Mouse (Mus musculus) adrenal gland, postnatal 14 days (tissue): ENCODE measurements around the gene Mtcl1. TPM values are rescaled to one million over a fixed set of nuclear protein-coding genes. Genes with fewer than 3 reads are reported as not detected.
"Not testable (repeated sequence)": the region's sequence is repeated elsewhere in the genome, so short reads cannot be mapped to it uniquely, and the experiment has no call there.

Source experiments
- DNase-seq: peaks from one replicate; pipeline ENCODE4 v3.0.0; 2021; ENCODE audit warnings: mixed read lengths
- total RNA-seq: library from RNA; stranded (reverse); gene quantifications from 2 replicates; pipeline ENCODE4 v1.2.3, GENCODE M21; 2021

Mtcl1 gene
- total RNA-seq, 1 experiment from 2014 or later = 14.3 TPM

DNA sequence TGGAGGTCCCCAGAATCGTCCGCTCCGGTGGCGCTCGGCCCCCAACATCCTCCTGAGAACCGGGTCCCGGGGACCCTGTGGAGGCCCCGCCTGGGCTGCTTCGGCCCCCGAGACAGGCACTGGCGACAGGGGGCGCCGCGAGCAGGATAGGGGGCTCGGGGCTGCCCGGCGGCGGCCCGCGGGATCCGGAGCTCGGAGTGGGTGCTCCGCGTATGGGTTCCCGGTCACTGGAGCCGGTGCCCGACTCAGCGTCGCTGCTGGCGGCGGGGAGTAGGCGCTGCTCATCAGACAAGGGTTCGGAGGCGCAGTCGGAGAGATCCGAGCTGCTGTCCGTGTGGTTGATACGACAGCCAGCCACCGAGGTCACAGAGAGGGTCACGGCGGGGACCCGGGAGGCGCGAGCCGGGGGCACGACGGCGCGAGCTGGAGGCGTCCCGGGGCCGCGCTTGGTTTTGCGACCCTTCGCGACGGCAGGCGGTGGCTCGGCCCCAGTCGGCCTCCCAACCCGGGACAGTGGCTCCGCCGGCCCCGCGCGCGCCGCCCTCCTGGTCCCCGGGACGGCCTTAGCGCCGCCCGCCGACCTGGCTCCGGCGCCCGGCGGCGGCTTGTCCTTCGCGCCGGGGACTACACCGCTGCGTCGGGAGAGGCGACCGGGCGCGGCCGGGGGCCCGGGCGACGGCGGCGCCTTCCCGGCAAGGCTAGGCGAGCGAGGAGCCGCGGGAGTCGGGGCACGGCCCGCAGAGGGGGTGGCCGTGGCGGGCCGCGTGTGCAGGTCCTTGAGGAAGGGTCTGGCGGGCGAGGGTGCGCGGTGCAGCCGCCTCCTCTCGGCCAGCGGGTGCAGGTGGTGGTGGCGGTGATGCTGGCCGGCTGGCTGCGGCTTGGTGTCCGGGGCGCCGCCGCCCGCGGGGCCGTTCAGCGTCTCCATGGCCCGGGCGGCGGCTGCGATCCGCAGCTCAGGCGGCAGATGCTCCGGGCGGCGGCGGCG is 837 bp downstream of the Mtcl1 start:
- DNase-seq = peak; percentile 76

DNA sequence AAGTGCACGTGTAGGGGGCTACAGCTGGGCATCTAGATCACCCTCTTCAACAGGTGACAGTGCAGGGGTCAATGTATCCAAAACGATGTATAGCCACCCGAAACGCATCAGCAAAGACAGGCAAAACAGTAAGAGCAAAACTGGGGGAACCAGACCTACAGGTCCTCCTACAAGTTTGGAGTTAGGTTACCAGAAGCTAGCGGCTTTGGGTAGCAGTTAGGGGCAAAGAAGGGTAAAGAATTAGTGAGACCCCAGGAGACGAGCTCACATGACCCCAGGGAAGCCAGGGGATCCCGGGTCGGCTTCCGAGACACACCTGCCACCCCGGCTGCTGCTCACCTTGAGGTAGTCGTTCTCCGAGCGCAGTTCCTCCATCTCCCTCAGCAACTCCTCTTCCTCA is 1.6 kb downstream of the Mtcl1 start:
- DNase-seq = no peak

DNA sequence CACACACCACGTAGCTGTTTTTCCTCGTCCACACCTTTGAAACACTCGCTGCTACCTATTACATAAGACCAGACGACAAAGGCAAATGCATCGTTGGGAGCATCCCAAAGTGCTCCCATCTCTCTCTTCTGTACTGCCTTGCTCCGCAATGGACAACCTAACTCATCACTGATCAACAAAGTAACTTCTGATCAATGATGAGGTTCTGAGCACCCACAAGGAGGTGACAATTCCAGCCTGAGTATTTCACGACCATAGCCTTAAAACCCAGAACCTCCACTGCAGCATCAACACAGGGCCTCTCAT is 2.6 kb downstream of the Mtcl1 start:
- DNase-seq = no peak

DNA sequence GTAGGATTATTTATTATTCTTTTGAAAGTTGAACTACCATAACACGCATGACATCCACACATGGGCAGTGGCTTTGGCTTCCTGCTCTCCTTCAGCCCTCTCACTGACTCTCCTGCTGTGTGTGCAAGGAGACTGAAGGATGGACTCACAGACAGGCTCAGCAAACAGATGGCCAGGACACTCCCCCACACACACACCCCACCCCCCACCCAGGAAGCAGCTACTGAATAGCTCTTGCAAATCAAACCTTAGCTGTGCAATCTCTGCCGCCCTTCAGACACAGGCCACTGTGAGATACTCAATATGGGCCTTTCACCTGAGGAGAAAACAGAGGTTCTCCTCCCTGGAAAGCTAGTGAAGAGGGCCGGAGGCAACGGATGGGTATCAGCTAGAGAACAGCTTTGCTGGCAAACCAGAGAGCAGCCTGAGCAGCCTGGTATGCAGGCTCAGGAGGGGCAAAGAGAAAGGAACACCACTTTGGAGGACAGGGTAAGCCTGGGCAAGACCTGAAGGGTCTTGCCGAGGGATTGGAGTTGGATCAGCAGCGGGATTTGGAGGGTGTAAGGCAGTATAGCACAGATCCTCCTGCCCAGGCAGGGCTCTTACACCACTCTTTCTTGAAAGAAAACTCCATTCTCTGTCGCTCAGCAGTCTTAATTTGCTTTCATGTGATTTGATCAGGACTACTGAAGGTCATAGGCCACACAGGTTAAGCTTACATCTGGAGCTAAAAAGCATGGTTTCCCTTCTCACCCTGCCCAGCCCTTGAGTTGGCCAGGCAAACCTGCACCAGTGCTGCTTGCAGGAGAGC is 3.1 kb downstream of the Mtcl1 start:
- DNase-seq = no peak

DNA sequence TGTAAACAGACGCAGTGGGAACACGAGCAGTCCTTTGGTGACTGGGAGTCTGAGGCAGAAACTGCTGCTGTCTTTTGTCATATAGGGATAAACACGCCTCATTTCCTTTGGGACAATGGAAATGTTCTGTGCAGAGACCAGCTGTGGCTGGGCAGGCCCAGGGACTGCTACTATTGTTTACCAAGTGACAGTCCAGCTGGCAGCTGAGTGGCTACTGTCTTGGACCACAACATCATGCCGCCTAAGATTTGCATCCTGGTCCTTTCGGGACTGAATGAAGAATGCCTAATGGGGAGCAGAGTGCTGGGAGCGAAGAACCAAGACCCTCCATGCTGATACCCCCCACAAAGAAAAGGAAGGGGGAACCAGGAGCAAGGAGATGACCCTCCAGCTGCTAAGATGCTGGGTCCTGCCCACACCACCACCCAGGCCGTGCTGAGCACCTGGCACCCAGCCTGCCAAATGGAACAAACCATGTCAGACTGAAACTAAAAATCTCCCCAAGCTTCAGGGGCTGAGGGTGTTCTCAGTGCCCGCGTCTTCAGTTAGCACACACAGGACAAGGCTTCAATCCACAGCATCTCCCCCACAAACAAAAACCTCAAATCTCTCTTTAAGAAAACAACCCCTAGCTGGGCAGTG is 5.4 kb downstream of the Mtcl1 start:
- no peak for DNase-seq

DNA sequence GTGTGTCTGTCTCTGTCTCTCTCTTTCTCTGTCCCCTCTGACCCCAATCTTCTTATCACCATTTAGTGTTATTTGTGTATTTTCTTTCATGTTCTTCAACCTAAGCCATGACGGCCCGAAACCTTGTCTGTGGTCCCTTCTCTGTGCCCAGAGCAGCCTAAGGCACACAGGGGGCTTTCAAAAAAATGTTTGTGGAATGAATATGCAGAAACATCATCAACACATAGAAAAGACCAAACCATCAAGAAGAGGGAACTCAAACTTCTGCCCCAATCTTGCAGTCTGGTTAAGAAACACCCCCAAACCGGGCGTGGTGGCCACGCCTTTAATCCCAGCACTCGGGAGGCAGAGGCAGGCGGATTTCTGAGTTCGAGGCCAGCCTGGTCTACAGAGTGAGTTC is 9.7 kb downstream of the Mtcl1 start:
- DNase-seq = no peak

DNA sequence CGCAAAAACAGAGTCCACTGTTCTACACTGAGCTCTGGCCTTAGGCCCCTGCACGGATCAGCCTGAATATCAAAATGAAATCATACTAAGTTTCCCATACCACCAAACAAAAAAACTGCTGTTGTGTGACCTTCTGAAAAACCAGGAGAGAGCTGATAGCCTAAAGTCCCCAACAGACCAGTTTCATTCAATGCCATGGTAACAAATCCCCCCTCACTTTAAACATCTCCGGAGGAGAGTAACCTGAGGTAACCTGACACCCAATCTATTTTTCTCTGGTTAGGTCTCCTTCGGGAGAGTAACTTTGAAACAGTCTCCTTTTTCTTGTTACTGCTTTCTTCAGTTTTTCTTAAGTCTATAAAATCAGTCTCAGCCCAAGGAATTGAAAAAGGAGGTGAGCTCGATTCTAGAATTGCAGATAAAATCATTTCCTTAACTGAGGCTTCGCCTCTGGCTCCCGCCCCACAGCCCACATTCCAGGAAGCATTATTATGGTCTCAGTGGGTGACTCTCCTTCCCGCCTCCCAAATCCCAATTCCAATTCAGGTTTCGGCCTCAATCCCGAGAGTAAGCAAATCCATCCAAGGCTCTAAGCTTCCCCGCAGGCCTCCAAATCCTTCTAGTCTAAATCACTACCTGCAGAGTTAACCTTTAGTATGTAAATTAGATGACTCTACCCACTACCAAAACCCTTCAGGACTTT is 10.3 kb downstream of the Mtcl1 start:
- no peak for DNase-seq

DNA sequence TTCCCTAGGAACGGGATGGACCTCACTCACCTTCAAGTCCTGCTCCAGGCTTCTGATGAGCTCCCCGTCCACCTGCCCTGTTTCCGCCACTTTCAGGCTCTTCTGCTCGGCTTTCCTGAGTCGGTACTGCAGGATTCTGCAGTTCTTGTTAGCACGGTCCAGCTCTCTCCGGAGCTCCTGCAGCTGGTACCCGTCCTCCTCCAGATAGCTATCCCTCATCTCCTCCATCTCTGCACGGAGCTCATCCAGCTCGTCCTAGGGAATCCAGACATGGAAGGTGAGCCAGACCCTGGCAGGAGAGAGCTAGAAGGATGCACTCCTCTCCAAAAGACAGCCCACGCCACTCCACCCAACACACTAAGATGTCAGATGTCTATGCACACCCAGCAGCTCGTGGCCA is 11.4 kb downstream of the Mtcl1 start:
- DNase-seq = no peak

DNA sequence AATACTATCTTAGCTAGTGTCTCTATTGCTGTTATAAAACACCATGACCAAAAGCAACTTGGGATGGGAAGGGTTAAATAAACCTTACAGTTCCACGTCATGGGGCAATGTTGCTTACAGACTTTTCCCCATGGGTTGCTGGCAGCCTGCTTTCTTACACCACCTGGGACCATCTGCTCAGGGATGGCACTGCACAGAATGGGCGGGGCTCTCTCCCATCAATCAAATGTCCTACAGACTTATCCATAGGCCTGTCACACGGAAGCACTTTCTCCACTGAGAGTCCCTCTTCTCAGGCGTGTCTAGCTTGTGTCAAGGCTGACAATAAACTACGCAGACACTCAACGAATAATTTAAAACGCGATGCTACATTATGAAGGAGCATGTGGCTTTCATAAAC is 12.7 kb downstream of the Mtcl1 start:
- no peak for DNase-seq

DNA sequence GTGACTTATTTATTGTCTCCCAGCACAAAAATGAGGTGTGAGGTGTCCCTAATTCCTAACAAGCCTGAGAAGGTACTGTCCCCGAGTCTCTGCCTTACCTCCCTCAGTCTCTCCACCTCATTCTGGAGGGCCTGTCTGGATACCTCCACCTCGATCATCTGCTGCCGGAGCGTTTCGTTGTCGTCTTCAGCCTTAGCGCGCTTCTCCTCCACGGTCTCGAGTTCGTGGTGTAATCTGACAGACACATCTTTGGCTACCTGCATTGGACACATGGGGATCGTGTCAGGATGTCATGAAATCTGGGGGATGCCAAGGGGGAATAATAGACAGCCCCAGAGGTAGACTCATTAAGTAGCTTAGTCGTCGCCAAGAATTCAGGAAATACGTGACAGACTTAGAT is 13.6 kb downstream of the Mtcl1 start:
- DNase-seq = no peak

DNA sequence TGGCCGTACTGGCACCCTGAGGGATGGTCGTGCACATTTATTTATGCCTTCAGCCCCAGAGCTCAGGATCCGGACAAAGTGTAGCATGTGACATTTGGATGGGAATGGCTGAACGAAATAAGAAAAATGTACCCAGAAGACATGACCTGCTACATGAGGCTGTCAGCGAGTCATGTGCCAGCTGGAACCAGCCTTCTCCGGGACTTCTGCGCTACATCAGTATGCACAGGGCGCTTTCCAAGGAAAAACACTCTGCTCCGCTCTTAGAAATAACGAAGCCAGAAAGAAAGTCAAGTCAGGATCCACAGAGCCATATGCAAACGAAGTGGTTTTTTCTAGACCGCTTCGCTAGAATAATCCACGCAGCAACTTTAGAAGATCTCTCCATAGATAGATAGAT is 14.5 kb downstream of the Mtcl1 start:
- no peak for DNase-seq

DNA sequence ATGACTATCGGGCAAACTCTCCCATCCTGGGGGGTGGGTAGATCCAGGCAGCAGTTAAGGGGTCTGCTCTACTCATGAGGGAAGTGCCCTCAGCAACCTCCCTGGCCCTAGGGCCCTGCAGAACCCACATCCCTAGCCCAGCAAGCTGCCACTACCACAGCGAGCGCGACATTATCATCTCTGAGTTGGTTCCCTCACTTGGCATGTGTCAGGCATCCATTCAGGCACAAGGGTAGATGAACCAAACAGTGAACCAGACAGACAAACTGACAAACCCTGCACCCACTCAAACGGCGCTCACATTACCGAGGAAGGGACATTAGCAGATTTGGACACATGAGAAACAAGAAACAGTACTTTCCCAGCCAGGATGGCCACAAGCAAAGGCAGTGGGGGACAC is 15.0 kb downstream of the Mtcl1 start:
- no peak for DNase-seq

DNA sequence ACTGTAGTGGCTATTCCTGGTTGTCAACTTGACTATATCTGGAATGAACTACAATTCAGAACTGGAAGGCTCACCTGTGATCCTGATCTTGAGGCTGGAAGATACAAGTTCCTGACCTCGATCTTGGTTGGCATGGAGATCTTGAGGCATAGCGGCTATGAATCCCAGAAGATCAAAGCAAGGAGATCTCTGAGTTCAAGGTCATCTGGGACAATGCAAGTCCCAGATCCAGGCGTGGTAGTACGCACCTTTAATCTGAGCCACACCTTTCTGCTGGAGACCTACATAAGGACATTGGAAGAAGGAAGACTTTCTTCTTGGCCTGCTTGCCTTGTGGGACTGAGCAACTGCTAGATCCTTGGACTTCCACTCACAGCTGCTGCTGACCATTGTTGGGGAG is 24.9 kb downstream of the Mtcl1 start:
- DNase-seq = not testable (repeated sequence)

DNA sequence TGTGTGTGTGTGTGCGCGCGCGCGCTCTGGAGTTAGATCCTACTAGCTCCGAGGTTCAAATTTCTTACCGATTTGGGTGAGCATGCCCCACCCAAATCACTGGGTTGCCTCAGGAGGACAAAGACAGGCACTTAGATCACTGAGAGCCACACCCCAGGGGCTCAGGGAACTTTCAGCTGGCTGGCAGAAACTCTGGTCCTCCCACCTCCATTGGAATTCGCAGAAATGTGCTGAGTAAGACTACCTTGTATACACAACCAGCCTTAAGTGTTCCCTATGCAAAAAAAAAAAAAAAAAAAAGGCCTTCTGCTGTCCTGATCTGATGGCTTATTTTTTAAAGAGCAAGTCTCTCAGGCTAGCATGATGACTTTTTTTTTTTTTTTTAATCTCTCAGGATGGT is 30.1 kb downstream of the Mtcl1 start:
- DNase-seq = no peak

DNA sequence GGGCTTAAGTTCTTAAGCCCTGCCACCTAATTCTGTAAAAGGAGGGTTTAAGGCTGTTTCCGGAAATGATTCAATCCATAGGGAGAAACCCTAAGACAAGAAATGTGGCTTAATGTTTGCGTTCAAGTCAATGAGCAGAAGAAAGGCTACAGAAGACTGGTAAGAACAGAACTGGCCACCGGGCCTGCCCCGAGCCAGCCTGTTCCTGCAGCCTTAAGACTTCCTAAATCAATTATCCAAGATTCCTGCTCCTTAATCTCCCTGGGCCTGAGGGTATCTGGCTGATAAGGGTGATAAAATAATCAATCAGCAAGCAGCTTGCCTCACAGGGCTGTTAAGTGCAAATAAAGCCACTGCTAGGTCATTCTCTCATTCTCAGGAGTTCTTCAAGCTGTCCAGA is 31.8 kb downstream of the Mtcl1 start:
- DNase-seq = no peak

DNA sequence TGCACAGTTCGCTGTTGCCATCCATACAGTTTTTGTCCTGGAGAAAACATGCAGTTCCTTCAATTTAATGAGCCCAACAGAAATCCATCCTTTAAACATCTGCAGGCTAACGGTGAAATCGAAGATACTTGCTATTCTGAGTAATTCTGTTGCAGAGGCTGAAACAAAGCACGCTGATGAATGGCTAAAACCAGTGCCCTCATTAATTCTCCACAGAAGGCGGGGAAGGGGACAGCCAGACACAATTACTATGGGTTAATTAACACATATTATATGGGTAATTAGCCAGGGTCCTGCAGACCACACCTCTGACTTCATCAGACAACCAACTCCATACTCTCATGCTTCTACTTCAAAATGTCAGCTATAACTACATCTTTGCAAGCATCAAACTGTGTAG is 32.2 kb downstream of the Mtcl1 start:
- DNase-seq = no peak

DNA sequence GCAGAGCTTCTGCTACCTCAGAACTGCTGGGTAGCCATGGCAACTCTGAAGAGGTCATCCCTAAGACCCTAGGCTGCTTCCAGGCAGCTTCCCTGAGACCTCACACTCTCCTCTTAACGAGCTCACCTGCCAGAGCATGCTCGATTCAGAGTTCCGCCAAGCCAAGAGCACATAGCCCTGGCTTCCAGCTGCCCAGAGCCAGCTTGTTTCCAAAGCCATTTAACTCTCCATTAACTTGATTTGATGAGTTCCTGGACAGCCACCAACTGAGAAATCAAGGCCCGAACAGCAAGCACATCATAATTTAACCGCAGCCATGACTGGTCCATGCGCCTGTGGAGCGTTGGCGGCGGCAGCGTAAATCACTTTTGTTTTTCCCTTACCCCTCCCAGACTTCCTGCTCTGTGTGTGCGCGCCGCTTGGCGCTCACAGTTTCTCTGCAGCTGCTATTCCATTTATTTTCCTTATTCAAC is 32.7 kb downstream of the Mtcl1 start:
- DNase-seq = peak; percentile 65

DNA sequence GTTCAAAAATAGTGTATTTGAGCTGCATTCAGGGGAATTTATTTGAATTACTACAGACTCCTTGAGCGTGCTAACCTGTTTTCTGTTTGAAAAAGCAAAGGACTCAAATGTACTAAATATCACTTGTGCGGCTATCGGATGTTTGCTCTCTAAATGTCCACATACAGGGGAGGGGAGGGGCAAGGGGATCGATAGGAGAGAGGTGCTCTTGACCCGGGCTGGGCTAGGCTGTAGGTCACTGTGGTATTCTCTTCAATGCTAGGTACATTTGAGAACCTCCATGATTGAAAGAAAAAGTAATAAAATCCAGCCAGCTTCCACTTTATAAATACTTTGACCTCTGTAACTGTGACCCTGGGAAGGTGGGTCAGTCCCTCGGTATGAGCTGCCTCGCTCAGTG is 33.1 kb downstream of the Mtcl1 start:
- DNase-seq = no peak

DNA sequence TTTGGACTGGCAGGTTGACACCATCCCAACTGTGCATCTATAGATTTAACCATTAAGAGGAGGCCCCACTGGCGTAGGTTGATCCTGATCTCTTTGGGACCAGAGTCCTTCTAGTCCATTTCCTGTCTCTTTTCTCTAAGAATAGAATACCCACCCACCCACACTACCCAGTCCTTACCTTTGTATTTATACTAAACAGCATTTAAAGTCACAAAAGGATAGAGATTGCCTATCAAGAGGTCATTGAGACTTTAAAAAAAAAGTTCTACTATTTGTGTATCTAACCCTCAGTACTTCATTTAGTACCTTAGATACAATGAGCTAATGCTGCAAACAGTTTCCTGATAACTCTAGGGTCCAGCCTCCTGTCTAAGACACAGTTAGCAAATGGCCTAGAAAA is 35.2 kb downstream of the Mtcl1 start:
- DNase-seq = no peak

DNA sequence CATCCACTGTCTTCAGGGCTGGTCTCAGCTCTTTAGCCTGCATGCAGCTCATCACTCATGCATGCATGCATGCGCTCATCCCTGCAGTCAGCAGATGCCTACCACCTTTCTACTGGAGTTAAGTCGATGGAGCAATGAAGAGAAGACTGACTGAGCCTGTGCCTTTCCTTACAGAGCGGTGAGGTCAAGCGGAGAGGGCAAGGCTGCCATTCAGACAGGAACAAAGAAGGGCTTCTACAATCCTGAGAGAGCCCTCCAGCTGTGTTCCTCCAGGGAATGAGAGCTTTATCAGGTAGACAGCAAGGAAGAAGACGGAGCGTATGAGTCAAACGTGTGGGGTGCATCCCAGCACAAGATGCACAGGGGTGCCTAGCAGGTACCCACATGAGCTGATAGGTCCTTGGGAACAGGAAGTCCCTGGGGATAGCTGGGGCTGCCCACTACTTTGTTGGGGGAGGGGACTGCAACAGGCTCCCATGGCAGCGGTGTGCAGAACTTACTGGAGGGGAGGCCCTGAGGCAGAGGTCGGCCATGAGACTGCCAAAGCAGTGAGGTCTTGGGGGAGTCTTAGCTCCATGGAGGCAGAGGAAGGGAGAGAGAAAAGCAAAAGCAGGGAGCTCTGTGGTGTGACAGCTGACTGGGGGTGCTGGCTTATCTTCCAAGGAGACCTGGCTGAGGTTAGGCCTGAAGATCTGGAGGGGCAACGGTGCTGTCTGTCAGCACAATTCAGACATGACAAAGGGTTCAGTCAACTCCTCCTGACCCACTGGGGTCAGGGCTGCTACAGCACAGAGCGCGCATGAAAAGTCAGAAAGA is 37.2 kb downstream of the Mtcl1 start:
- no peak for DNase-seq

DNA sequence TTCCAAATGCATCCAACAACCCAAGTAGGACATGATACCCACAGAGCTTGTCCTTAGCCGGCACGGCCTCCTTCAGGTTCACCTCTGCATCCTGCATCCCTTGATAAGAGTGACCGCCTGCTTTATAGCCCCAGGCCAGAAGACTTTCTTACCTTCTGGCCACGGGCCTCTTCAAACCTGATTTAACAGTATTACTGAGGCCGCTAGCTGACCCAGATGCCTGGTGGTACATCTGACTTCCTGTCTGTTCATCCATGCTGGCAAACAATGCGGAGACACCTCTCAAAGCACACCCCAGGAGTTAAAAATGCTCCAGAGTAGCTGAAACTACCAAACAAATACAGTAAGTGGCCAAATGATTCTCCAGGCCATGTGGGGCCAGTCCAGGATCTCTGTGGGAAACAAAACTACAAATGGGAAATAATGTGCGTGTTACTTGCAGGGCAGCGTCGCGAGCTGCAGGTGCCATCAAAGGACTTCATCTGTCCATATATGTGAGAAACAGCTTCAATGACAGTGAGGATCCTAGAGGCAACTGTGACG is 38.6 kb downstream of the Mtcl1 start:
- no peak for DNase-seq
